Mouse (Mus musculus) gonadal fat pad, adult 2 months (tissue): Measurements from ENCODE around the gene Tjap1. TPM values are rescaled to one million over a fixed set of nuclear protein-coding genes. Genes with fewer than 3 reads are reported as not detected.

ENCODE experiments used
- DNase-seq: peaks from one replicate; pipeline ENCODE4 v3.0.0-alpha.2; 2012; ENCODE audit warnings: low read depth
- polyA plus RNA-seq: library from polyadenylated mRNA; depleted of rRNA; stranded (reverse); fragments of >200 nt; gene quantifications from 2 replicates; pipeline ENCODE4 v1.2.3, GENCODE M21; 2012; rRNA removed

Gene Tjap1
- polyA plus RNA-seq, 1 experiment, result 29.4 TPM

DNA sequence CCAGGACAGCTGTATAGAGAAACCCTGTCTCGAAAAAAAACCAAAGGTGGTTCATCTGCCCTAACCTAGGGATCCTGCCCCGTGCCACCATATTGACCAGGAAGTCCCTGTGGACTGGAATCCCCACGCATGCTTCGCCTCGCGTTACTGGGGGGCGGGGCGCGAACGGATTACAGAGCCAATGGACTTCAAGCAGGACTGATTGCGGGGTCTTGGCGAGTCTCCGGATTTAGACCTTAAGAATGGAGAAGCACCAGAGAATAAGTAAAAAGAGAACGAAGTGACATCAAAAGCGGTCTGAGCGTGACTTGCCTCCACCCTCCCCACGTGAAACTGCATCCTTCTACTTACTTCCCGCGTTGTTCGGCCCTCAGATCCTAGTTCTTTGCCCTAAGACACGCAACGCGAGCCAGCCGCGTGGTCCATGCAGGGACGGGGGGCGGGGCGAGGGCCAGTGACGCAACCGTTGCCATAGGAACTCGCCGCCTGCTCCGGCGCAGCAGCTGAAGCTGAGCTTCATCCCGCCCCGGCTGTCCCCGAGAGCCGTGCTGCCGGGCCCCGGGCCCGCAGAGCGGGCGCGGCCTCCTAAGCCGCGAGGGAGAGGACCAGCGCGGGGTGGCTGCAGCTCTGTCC, 29.3 kb downstream of the Tjap1 start, which contains the start of gene Lrrc73:
Gene Lrrc73, plus strand, starts transcription at position 80 of the 633 bp plus-strand sequence.
- no peak for DNase-seq

DNA sequence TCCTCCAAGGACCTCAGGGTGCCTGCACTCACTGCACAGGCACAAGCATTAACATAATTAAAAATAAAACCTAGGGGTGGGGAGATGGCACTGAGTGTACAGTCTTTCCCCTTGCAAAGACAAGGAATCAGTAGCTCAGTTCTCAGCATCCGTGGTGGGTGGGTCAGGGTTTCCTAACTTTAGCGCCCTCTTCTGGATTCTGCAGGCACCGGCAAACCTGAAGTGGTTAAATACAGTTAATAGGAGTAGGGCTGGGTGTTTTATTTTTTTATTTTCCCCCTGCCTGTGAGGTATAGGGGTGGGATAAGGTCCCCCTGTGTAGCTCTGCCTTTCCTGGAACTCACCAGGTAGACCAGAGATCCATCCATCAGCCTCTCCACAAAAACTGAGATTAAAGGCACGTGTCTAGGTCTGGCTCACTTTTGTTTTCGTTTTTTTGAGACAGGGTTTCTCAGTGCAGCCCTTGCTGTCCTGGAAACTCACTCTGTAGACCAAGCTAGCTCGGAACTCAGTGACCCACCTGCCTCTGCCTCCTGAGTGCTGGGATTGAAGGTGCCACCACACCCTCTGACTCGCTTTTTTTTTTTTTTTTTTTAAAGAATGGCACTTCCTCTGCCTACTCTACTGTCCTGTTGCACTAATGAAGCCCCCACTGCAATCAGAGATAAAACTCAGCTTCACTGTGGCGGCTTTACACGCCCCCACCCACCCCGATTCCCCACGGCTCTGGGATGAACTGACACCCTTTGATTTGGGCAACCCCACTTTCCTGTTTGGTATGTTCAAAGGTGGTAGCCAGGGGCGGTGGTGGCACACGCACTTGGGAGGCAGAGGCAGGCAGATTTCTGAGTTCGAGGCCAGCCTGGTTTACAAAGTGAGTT, 30.0 kb downstream of the Tjap1 start:
- no peak for DNase-seq

DNA sequence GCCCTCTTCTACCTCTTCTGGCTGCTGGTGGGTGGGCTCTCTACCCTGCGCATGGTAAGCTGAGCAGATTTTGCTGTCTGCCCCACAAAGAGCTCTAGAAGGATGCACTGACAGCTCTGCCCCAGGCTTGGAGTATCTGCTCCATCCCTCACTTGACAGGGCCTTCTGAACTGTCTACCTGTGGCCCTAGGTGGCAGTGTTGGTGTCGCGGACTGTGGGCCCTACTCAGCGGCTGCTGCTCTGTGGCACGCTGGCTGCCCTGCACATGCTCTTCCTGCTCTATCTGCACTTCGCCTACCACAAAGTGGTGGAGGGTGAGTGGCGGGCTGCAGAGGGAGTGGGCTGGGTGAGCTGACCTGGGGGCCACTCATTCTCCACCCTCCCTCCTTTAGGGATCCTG, 31.7 kb downstream of the Tjap1 start:
- DNase-seq, result no peak

DNA sequence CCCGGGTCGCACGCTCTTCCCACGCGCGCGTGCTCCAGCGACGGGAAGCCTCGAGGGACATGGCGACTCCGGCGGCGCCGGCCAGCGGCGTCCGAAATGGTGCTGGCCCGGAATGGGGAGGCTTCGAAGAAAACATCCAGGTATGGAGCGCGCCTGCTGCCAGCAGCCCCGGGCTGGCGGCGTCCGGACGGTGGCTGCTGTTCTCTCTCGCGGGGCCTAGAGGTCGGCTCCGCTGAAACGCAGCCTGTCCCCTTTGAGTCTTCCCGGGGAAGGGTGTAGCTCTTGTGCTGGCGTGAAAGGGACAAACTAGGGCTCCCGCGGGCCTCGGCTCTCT, 34.7 kb downstream of the Tjap1 start:
- DNase-seq, result no peak

DNA sequence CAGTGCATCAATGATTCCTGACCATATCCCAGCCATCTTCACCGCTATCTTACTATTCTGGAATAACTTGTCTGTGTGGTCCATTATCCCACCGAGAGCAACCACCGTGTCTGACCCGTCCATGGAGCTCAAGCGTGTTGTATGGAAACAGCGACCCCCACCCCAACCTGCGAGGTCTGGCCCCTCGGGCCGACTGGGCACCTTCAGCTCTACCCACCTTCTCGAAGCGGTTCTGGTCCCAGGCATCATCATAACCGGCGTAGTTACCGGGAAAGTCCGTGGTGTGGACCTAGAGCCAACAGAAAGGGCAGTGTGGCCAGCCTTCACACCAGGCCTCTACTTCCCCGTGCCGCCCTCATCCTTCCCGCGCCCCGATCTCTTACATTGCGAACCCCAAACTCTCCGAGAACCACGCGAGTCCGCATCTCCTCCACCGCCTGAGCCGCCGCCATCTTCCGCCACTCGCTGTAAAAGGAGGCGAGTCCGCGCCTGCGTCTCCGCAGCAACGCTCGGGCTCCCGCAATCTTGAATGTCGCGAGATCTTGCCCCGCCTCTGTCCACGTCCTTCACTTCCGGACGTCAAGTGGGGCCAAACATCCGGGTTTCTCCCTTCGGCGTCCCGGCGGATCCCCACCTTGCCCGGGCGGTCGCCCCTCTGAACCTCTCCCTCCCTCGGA, 35.2 kb downstream of the Tjap1 start, which contains the start of the genes Polr1c and Yipf3:
Gene Polr1c, minus strand, starts transcription at position 543 of the 677 bp plus-strand sequence.
Gene Yipf3, plus strand, starts transcription at position 569 of the 677 bp plus-strand sequence.
- no peak for DNase-seq

GRCm38 (mm10) chr17:46244579-46244978, 38.2 kb downstream of the Tjap1 start:
- no peak for DNase-seq

- no peak for DNase-seq
Observed at GRCm38 (mm10) chr17:46243624-46244023, 39.2 kb downstream of the Tjap1 start.

- DNase-seq, result no peak
Observed at GRCm38 (mm10) chr17:46242993-46243392, 39.8 kb downstream of the Tjap1 start.

- DNase-seq, result no peak
Observed at GRCm38 (mm10) chr17:46242274-46242673, 40.6 kb downstream of the Tjap1 start.

- no peak for DNase-seq
Observed at GRCm38 (mm10) chr17:46241471-46241870, 41.4 kb downstream of the Tjap1 start.

DNA sequence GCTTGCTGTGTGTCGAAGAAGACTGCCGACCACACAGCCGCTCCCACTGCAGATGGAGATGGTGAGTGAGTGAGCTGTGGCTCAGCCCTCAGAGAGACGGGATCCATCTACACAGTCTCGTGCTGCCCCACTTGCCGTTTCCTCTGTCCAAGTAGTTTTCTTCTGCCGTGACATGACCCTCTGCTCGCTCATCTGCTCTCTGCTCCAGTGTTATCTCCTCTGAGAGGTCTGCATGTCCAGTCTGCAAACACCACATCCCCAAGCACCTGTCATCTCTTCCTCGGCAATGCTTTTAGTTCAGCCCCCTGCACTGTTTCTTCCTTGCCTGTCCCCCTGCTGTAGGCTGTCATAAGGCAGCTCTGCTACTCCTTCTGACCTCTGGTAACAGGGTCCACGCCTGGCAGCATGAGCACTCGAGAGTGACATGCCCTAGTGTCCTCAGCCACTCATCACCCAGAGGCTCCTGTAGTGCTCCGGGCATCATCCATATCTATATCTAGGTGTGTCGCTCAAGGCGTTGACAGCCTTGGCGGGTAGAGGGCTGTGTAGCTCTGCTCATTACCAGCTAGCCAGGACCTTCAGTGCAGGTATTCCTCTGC, 43.2 kb downstream of the Tjap1 start:
- DNase-seq, result no peak

DNA sequence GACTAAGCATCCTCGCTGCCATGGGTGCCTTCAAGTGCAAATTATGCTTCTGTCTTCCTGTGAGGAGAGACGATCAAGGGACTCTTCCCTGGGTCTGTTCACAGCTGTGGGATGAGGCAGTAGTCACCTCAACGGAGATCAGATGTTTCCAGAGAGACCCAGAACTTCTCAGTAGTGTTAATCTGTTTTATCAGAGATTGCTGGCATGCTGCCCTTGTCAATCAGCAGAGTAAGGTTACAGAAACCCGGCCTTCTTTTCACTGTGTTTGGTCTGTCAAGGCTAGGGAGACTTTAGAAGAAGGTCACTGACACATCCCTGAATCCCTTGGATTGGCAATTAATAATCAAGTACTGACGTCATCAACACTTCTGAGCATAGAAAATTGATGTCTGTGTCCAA, 45.3 kb downstream of the Tjap1 start:
- no peak for DNase-seq

GRCm38 (mm10) chr17:46237079-46237478, 45.7 kb downstream of the Tjap1 start:
- no peak for DNase-seq

- DNase-seq, result no peak
Observed at GRCm38 (mm10) chr17:46236067-46236466, 46.8 kb downstream of the Tjap1 start.

- no peak for DNase-seq
Observed at GRCm38 (mm10) chr17:46227576-46227975, 55.2 kb downstream of the Tjap1 start.

- no peak for DNase-seq
Observed at GRCm38 (mm10) chr17:46221601-46222000, 61.2 kb downstream of the Tjap1 start.

DNA sequence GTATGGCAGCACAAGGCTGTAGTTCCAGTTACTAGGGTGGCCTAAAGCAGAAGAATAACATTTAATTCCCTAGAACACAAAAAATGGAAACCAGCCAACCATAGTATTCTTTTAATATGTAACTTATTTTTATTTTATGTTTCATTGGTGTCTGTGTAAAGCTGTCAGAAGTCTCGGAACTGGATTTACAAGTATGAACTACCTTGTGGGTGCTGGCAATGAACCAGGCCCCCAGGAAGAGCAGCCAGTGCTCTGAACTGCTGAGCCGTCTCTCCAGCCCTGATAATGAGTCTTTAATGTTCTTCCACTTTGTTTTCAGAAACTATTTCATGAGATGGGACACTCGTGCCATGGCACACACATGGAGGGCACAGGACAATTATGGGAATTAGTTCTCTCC, 72.3 kb downstream of the Tjap1 start:
- no peak for DNase-seq

Other genes with a start within 250 kb of the Tjap1 start
- gene Mrps18a, start 172.0 kb downstream of the Tjap1 start, polyA plus RNA-seq, result 43.8 and 49.0 TPM in 2 replicates
- 10.0 and 13.0 TPM in 2 replicates for gene Rsph9, start 138.8 kb downstream of the Tjap1 start, polyA plus RNA-seq
- 23.9 and 25.8 TPM in 2 replicates for gene Mad2l1bp, start 129.5 kb downstream of the Tjap1 start, polyA plus RNA-seq
- 117 and 138 TPM in 2 replicates for gene Gtpbp2, start 122.0 kb downstream of the Tjap1 start, polyA plus RNA-seq
- gene Polh, start 80.4 kb downstream of the Tjap1 start, polyA plus RNA-seq, result 4.9 and 6.3 TPM in 2 replicates
- gene Xpo5, start 80.2 kb downstream of the Tjap1 start, polyA plus RNA-seq, result 43.0 and 44.9 TPM in 2 replicates
- 53.0 and 62.2 TPM in 2 replicates for gene Polr1c, start 35.0 kb downstream of the Tjap1 start, polyA plus RNA-seq
- gene Yipf3, start 34.9 kb downstream of the Tjap1 start, polyA plus RNA-seq, result 146 and 181 TPM in 2 replicates
- gene Lrrc73, start 29.5 kb downstream of the Tjap1 start, polyA plus RNA-seq, result 1.2 and 1.4 TPM in 2 replicates
- 4.7 and 5.3 TPM in 2 replicates for gene Dlk2, start 14.4 kb upstream of the Tjap1 start, polyA plus RNA-seq
- 11.8 and 13.8 TPM in 2 replicates for gene Abcc10, start 45.3 kb upstream of the Tjap1 start, polyA plus RNA-seq
- gene Zfp318, start 100.7 kb upstream of the Tjap1 start, polyA plus RNA-seq, result 11.6 and 13.4 TPM in 2 replicates
- 0.92 and 1.1 TPM in 2 replicates for gene Crip3, start 145.9 kb upstream of the Tjap1 start, polyA plus RNA-seq
- gene Slc22a7, start 155.4 kb upstream of the Tjap1 start, polyA plus RNA-seq, result 0.10 TPM in 1 of 2 replicates, not detected in the other
- gene Ttbk1, start 204.6 kb upstream of the Tjap1 start, polyA plus RNA-seq, result 0.43 and 0.56 TPM in 2 replicates
- gene Dnph1, start 213.7 kb upstream of the Tjap1 start, polyA plus RNA-seq, result 1.4 and 3.4 TPM in 2 replicates